Mouse (Mus musculus) G1E (cell line): ENCODE data around the gene Map2k5. TPM values are rescaled to one million over a fixed set of nuclear protein-coding genes. Genes with fewer than 3 reads are reported as not detected.

Experiments used
- ATAC-seq: 2 replicates; pipeline ENCODE4 v1.8.0; 2016; ENCODE audit warnings: mild to moderate bottlenecking; ENCODE audit not compliant: insufficient number of reproducible peaks, poor library complexity, low FRiP score, severe bottlenecking; ENCODE audit errors: extremely low read depth
- DNase-seq: peaks from one replicate; pipeline ENCODE4 v3.0.0; 2012; ENCODE audit warnings: low spot score
- H3K27me3 ChIP-seq: 2 replicates; pipeline ENCODE4 v1.6.1; 2012; ENCODE audit warnings: mild to moderate bottlenecking, low read length, inconsistent platforms; ENCODE audit not compliant: insufficient read depth
- H3K36me3 ChIP-seq: replicated peaks from 2 replicates; pipeline ENCODE3; 2012; ENCODE audit warnings: mild to moderate bottlenecking, inconsistent platforms
- H3K4me1 ChIP-seq: 2 replicates; pipeline ENCODE4 v1.6.1; 2012; ENCODE audit warnings: low read depth, low read length, inconsistent platforms, mixed read lengths; ENCODE audit not compliant: insufficient read depth
- H3K4me3 ChIP-seq: 2 replicates; pipeline ENCODE4 v1.5.1; 2012; ENCODE audit warnings: low read depth, mild to moderate bottlenecking, inconsistent platforms, low read length, moderate library complexity, mixed read lengths
- H3K9me3 ChIP-seq: replicated peaks from 2 replicates; pipeline ENCODE4 v1.6.1; 2012; ENCODE audit warnings: inconsistent platforms
- CTCF ChIP-seq: IDR thresholded peaks from 2 replicates; pipeline ENCODE4 v1.5.1; 2012; ENCODE audit warnings: low read depth, low read length, inconsistent platforms, mixed read lengths
- GATA1 ChIP-seq: IDR thresholded peaks from 2 replicates; pipeline ENCODE4 v1.6.1; 2012; ENCODE audit warnings: borderline replicate concordance, low read length, inconsistent platforms, mixed read lengths
- GATA2 ChIP-seq: IDR thresholded peaks from 2 replicates; pipeline ENCODE4 v1.6.1; 2012; ENCODE audit warnings: low read depth, low read length, inconsistent platforms, borderline replicate concordance
- POLR2AphosphoS5 ChIP-seq: IDR thresholded peaks from 2 replicates; pipeline ENCODE4 v1.6.1; 2012; ENCODE audit warnings: low read depth, low read length, inconsistent platforms; ENCODE audit not compliant: insufficient replicate concordance
- TAL1 ChIP-seq: conservative IDR thresholded peaks from 2 replicates; pipeline ENCODE4 v1.6.1; 2012; ENCODE audit warnings: low read depth, low read length, inconsistent platforms, mixed read lengths
- polyA plus RNA-seq: library from polyadenylated mRNA; stranded (reverse); fragments of >175 nt; gene quantifications from 2 replicates; pipeline ENCODE4 v1.2.3, GENCODE M21; 2012
- total RNA-seq, 2 experiments: library from RNA; stranded (forward) in 1 of 2; stranded (reverse) in 1 of 2; fragments of 200-1000 nt in 1 of 2; fragments of >200 nt in 1 of 2; fragmentation: Nextera tagmentation in 1 of 2; gene quantifications; 2 replicates each; pipeline ENCODE4 v1.2.3; 2014 to 2017

The Map2k5 gene
- total and polyA plus RNA-seq, 3 experiments, result 18.0 to 32.4 (median 31.8) TPM

- peaks cover 65% of the 10 kb centered on the region for H3K36me3 ChIP-seq
- H3K4me3 ChIP-seq, result no peak overlapping the region
- no peaks in the 10 kb centered on the region for H3K9me3 ChIP-seq
- TF ChIP-seq CTCF, result no peak
- TF ChIP-seq GATA1, result no peak
- TF ChIP-seq TAL1, result no peak
- no peak for TF ChIP-seq POLR2AphosphoS5
- no peak for TF ChIP-seq GATA2
- H3K27me3 ChIP-seq, result no peaks in the 10 kb centered on the region
- ATAC-seq (no peak), DNase-seq (no peak)
- no peaks in the 10 kb centered on the region for H3K4me1 ChIP-seq
Observed at GRCm38 (mm10) chr9:63192809-63193208, 184.9 kb downstream of the Map2k5 start.

- Histone ChIP-seq H3K9me3 (no peaks in the 10 kb centered on the region), H3K36me3 (peaks cover 65% of the 10 kb centered on the region), H3K27me3 (no peaks in the 10 kb centered on the region), H3K4me3 (no peak overlapping the region; the same call in 1 of the 2 replicates), H3K4me1 (no peaks in the 10 kb centered on the region)
- TF ChIP-seq GATA1 (no peak), GATA2 (no peak), CTCF (no peak), POLR2AphosphoS5 (no peak), TAL1 (no peak)
- ATAC-seq, result no peak
- DNase-seq, result no peak
Observed at GRCm38 (mm10) chr9:63187310-63187709, 190.4 kb downstream of the Map2k5 start.

DNA sequence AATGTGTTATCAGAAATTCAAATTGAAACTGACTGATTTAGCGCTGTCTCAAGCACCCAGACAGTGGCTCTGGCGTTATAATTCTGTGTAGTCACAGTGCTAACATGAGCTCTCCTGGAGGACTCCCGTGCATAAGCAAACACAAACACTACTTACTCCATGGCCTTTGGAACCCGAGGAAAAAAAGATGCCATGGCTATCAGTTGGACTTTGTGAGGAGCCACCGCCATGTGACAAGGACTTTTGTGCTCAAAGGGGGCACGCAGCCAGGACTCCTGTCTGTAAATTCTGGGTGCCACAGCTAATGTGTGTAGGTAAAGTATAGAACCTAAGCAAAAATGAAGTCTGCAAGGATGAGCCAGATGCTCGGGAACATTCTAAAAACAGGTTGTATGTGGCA lies 192.5 kb downstream of the Map2k5 start:
- no peak overlapping the region for H3K4me3 ChIP-seq
- H3K27me3 ChIP-seq, result no peaks in the 10 kb centered on the region
- peaks cover 62% of the 10 kb centered on the region for H3K36me3 ChIP-seq
- no peak for TF ChIP-seq CTCF
- no peak for TF ChIP-seq GATA2
- TF ChIP-seq TAL1, result no peak
- TF ChIP-seq GATA1, result no peak
- TF ChIP-seq POLR2AphosphoS5, result no peak
- no peaks in the 10 kb centered on the region for H3K4me1 ChIP-seq
- DNase-seq, result no peak
- no peak for ATAC-seq
- no peaks in the 10 kb centered on the region for H3K9me3 ChIP-seq

DNA sequence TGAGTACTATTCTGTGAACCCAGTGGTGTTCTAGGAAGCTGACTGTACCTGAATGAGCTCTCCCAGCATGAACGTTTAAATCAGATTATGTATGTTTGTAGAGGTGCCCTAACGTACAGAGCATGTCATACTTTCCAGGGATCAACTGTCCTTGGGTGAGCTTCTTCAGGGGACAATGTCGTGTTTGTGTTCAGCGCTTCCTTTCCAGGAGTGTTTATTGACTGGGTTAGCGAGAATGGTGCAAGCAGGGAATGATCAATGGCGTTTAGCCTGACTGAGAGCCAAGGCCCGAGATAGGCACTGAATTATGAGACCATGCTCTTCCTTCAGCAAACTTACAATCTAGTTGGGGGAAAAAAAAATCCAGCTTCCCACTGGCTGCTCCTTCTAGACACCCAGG lies 193.8 kb downstream of the Map2k5 start:
- no peak for ATAC-seq
- no peaks in the 10 kb centered on the region for H3K27me3 ChIP-seq
- no peak overlapping the region for H3K4me3 ChIP-seq
- H3K4me1 ChIP-seq, result no peaks in the 10 kb centered on the region
- H3K36me3 ChIP-seq, result peaks cover 66% of the 10 kb centered on the region
- TF ChIP-seq GATA2 (no peak), GATA1 (no peak), CTCF (no peak), TAL1 (no peak), POLR2AphosphoS5 (no peak)
- no peaks in the 10 kb centered on the region for H3K9me3 ChIP-seq
- no peak for DNase-seq

- H3K9me3 ChIP-seq, result no peaks in the 10 kb centered on the region
- no peak for ATAC-seq
- TF ChIP-seq CTCF, result no peak
- H3K36me3 ChIP-seq, result peaks cover 66% of the 10 kb centered on the region
- H3K27me3 ChIP-seq, result no peaks in the 10 kb centered on the region
- H3K4me3 ChIP-seq, result no peak overlapping the region
- no peaks in the 10 kb centered on the region for H3K4me1 ChIP-seq
- no peak for DNase-seq
Observed at GRCm38 (mm10) chr9:63182306-63182960, 195.3 kb downstream of the Map2k5 start.

DNA sequence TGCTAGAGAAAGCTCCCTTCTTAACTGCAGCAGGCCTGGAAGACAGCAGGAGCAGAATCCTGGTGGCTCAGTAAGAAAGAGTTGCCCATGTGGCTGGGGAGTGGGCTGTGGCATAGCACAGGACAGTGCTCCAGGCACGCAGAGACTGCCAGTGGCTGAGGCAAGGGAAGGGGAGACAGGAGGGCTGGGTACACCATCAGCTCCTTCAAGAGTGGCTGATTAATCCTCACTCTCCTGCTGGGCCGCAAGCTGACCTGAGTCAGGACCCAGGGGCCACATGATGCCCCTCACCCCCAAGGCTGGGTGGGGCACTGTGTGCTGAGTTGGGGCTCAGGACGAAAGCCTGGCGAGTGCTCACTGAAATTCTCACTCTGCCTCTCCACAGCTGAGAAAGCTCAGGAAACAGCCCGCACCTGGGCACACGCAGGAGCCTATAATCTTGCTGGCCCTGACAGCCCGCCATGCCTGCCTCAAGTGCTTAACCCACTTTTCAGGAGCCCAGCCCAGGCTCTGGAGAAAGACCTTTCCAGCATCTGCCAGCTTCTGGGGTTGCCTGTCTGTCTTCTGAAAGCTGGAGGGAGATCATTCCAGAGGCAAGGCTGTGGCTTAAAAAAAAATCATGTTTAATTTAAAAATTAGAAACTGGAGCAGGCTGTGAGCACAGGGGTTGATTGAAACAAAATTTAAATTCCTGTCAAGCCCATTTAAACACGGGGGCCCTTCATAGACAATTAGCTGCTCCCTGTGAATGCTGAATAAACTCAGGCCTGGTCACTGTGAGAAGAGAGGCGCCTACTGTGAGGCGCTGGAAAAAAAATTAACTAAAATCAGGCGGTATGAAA lies 196.1 kb downstream of the Map2k5 start:
- ATAC-seq (no peak), DNase-seq (no peak)
- Histone ChIP-seq H3K27me3 (no peaks in the 10 kb centered on the region), H3K4me1 (no peaks in the 10 kb centered on the region), H3K36me3 (peaks cover 68% of the 10 kb centered on the region), H3K9me3 (no peaks in the 10 kb centered on the region), H3K4me3 (no peak overlapping the region)
- TF ChIP-seq CTCF (no peak), TAL1 (no peak), GATA1 (no peak), POLR2AphosphoS5 (no peak), GATA2 (no peak)
